Mouse (Mus musculus): Measurements from ENCODE around the gene Sgo1.
A peak's percentile ranks its signal among the peaks of the same experiment; 100 is the strongest.
"Not testable (repeated sequence)": the region's sequence is repeated elsewhere in the genome, so short reads cannot be mapped to it uniquely, and the experiment has no call there.

The Sgo1 gene

GRCm38 (mm10) chr17:53688877-53689802 lies at the start of gene Sgo1:
TSS of gene Sgo1 (minus strand) at chr17:53689333.
- peak; percentile 96 for DNase-seq

GRCm38 (mm10) chr17:53718916-53719315 lies 29.8 kb upstream of the Sgo1 start:
- DNase-seq: not testable (repeated sequence)

DNA sequence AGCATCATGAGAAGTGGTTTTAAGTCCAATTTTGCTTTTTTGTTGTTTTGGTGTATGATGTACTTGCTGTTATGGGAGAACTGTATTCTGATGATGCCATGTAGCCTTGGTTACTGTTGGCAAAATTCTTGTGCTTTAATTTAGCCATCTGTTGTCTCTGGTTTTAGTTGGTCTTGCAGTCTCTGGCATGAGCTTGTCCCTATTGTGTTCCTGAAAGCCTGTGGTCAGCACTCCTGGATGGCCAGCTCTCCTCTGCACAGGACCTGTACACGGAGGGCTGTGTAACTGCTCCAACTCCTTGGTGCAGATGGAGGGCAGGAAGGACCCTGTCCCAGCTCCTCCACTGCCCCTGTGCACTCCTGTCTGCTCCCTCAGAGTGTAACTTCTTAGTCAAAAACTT lies 29.3 kb upstream of the Sgo1 start:
- DNase-seq: no peak

DNA sequence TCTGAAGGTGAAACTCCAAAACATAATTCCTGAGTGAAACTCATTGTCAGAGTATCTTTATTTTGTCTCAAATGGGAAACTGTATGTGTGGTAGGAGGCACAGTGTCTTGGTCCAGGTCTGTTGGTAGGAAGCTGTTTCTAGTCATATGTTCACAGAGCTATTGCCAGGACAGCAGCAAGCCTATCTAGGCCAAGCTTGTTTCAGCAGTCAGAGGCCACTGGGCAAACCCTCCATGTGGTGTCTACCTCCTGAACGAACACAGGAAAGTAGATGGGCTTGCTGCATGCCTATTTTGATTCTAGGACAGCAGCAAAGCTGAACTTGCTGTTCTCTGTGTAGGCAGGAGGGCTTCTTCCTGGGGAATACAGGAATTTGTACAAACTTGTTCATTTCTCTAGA lies 26.0 kb upstream of the Sgo1 start:
- DNase-seq: not testable (repeated sequence)

DNA sequence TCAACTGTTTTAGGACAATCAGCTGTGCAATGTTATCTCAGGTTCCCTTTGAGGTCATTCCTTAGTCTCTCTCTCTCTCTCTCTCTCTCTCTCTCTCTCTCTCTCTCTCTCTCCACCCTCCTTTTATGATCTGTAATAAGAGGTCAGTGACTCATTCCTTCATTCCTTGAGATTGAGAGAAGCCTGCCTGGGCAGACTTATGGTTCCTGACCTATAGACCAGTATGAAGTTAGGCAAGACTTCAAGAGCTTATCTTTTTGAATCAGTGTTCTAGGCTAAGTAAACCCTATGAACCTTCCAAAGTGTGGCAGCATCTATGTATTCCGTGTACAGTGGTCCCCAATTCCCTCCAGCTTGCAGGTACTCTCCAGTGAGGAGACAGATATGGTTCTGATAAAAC lies 25.3 kb upstream of the Sgo1 start:
- no peak for DNase-seq

GRCm38 (mm10) chr17:53697521-53697920 lies 8.4 kb upstream of the Sgo1 start:
- DNase-seq: not testable (repeated sequence)

DNA sequence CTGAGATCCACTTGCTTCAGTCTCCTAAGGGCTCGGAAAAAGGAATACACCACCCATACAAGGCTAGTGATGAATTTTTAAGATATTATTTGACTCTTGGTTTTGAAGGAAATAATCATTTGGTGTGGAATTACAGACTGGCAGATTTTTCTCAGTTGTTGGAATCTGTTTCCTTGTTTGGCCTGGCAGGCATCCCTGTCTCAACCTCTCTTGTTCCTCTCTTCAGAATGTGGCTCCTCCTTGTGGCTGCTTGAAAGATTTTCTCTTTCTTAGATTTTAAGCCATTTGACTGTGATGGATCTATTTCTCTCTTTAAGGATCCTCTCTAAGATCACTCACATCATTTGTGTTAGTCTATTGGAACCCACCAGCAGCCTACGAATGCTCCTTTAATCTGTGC lies 4.9 kb upstream of the Sgo1 start:
- no peak for DNase-seq

- no peak for DNase-seq
Observed at GRCm38 (mm10) chr17:53689946-53690345, 813 bp upstream of the Sgo1 start.

GRCm38 (mm10) chr17:53688321-53688720 lies 812 bp downstream of the Sgo1 start:
- DNase-seq: no peak

- DNase-seq: peak; percentile 21
Observed at GRCm38 (mm10) chr17:53678716-53679115, 10.4 kb downstream of the Sgo1 start.

- DNase-seq: no peak
Observed at GRCm38 (mm10) chr17:53670453-53670852, 18.7 kb downstream of the Sgo1 start.

DNA sequence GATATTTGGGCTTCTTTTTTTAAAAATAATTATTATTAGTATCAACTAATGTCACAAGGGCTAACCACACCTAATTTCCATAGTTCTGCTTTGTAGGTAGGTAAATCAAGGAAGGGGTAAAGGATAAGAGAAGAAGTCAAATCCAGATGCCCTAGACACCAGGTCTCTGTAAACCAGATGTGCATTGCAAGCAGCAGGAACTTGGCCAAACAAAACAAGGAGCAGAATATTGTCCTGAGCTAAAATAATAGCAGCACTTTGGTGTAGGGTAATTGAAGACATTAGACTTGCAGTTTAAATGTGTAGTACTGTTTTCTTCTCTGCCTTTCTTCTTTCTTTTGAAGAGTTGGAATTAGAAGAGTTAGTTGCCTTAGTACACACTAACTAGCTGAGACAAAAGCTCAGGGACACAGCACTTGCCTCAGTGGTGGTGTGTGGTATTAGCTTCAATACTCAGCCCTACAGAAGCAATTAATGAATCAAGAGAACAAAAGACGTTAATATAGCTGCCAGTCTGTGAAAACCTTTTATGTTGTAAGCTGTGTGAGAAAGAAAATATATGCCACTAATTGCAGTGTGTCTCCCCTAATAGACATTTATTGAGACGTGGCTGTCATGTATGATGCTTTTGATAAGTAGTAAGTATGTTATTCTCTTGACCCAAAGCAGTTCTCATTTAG lies 24.3 kb downstream of the Sgo1 start:
- no peak for DNase-seq

- DNase-seq: no peak
Observed at GRCm38 (mm10) chr17:53664267-53664666, 24.9 kb downstream of the Sgo1 start.

GRCm38 (mm10) chr17:53661056-53661840 lies 27.9 kb downstream of the Sgo1 start:
- no peak for DNase-seq

GRCm38 (mm10) chr17:53659738-53660137 lies 29.4 kb downstream of the Sgo1 start:
- DNase-seq: no peak

DNA sequence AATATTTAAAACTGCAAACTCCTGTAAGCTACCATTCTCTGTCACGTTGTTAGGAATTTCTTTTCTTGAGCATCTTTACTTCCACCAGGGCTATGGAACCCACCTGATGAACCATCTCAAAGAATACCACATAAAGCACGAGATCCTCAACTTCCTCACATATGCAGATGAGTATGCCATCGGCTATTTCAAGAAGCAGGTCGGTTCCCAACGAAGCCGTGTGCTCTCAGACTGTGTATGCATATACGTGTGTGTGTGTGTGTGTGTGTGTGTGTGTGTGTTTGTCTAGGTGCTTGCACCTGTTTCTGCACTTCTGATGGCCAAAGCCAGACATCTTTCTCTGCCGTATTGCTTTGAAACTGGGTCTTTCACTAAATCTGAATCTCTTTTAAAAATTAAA lies 29.9 kb downstream of the Sgo1 start:
- no peak for DNase-seq

- DNase-seq: no peak
Observed at GRCm38 (mm10) chr17:53658668-53659067, 30.5 kb downstream of the Sgo1 start.

DNA sequence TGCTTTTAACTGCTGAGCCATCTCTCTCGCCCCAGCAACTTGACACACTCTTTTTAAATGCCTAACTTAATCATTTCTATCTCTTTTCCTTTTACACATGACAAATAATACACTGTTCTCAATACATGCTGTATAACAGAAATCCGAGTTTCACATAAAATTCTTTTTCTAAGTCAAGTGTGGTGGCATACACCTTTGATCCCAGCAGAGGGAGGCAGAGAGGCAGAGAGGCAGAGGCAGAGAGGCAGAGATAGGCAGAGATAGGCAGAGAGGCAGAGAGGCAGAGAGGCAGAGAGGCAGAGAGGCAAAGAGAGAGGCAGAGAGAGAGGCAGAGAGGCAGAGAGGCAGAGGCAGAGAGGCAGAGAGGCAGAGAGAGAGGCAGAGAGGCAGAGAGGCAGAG lies 31.7 kb downstream of the Sgo1 start:
- not testable (repeated sequence) for DNase-seq

DNA sequence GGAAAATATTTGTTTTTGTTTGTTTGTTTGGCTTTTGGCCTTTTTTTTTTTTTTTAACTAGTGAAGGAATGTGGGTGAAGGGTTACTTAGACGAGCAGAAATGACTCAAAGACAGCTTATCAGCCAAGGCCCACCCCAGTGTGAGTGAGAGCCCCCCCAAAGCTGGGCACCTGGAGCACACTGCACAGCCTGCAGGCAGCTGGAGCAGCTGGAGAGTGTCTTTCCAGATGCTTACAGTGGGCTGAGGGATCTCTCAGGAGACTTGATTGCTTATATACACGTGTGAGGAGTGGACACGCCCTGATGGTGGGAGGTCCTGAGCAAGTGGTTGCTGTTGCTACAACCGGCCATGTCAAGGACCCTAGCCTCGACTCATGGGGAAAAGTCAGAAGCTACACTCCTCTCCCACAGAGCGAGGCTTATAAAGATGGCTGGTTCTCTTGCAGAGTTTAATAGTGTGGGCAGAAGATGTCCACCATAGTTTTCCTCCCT lies 32.7 kb downstream of the Sgo1 start:
- no peak for DNase-seq

- no peak for DNase-seq
Observed at GRCm38 (mm10) chr17:53655959-53656358, 33.2 kb downstream of the Sgo1 start.

GRCm38 (mm10) chr17:53655081-53655480 lies 34.1 kb downstream of the Sgo1 start:
- peak; percentile 55 for DNase-seq

DNA sequence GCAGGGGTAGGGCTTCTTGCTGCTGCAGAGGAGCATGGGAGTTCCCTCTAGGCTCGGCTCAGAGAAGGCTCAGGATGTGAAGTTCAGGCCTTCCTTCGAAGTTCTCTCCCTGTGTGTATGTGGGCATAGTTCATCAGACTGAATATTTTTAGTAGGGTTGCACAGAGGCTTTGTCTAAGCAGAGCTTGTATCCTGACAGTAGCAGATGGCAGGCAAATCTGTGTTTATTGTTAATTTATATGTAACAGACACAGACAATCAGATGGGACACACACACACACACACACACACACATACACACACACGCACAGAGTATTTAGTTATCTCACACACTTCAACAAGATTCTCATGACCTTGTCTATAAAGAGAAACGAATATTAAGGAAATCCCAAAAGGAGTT lies 34.5 kb downstream of the Sgo1 start:
- no peak for DNase-seq

GRCm38 (mm10) chr17:53650251-53650661 lies 38.9 kb downstream of the Sgo1 start:
- DNase-seq: peak; percentile 14

Data from kidney, adult 11 months (tissue).